Mouse (Mus musculus): ENCODE data around the gene Trpv4. TPM values are rescaled to one million over a fixed set of nuclear protein-coding genes. Genes with fewer than 3 reads are reported as not detected.
A peak's percentile ranks its signal among the peaks of the same experiment; 100 is the strongest.

Gene Trpv4
- polyA plus RNA-seq, 1 experiment from 2014 or later: 0.81 TPM

GRCm38 (mm10) chr5:114687901-114688300 is 29.7 kb upstream of the Trpv4 start:
- no peak overlapping the region for H3K27ac ChIP-seq (replicated peaks)
- 0 out of 2 replicates have a peak, but pooled peaks cover 2% of the 10 kb centered on the region for H3K27me3 ChIP-seq
- no peak for ATAC-seq (ENCODE audit: low read depth)

GRCm38 (mm10) chr5:114686726-114687210 is 28.5 kb upstream of the Trpv4 start:
- Histone ChIP-seq H3K4me1 (replicated peaks) (peaks cover 54% of the 10 kb centered on the region), H3K4me3 (no peak overlapping the region), H3K9me3 (no peaks in the 10 kb centered on the region), H3K4me2 (no peak overlapping the region), H3K36me3 (no peaks in the 10 kb centered on the region), H3K27ac (replicated peaks) (no peak overlapping the region), H3K9ac (no peak overlapping the region), H3K27me3 (no peaks in the 10 kb centered on the region)
- WGBS: 62% methylated on average over 7 of the region's 7 CpGs
- ATAC-seq (ENCODE audit: low read depth): no peak

More at GRCm38 (mm10) chr5:114687901-114688300, 29.7 kb upstream of the Trpv4 start:
- Histone ChIP-seq H3K4me2 (no peak overlapping the region), H3K36me3 (no peaks in the 10 kb centered on the region), H3K4me3 (no peak overlapping the region), H3K4me1 (replicated peaks) (peaks cover 46% of the 10 kb centered on the region), H3K9me3 (no peaks in the 10 kb centered on the region), H3K9ac (no peak overlapping the region)

GRCm38 (mm10) chr5:114685986-114686385 is 27.8 kb upstream of the Trpv4 start:
- WGBS: 87% methylated on average over 5 of the region's 5 CpGs
- H3K27me3 ChIP-seq: no peaks in the 10 kb centered on the region

GRCm38 (mm10) chr5:114681717-114682116 is 23.5 kb upstream of the Trpv4 start:
- no peaks in the 10 kb centered on the region for H3K27me3 ChIP-seq
- 75% methylated on average over 8 of the region's 8 CpGs for WGBS
- peaks cover 46% of the 10 kb centered on the region for H3K4me1 ChIP-seq (replicated peaks)
- H3K4me2 ChIP-seq: no peak overlapping the region
- H3K4me3 ChIP-seq: no peak overlapping the region
- no peak overlapping the region for H3K27ac ChIP-seq (replicated peaks)
- no peak overlapping the region for H3K9ac ChIP-seq
- H3K36me3 ChIP-seq: peaks cover 8% of the 10 kb centered on the region
- no peaks in the 10 kb centered on the region for H3K9me3 ChIP-seq
- no peak for ATAC-seq (ENCODE audit: low read depth)

More at GRCm38 (mm10) chr5:114685986-114686385, 27.8 kb upstream of the Trpv4 start:
- Histone ChIP-seq H3K9me3 (no peaks in the 10 kb centered on the region), H3K4me1 (replicated peaks) (peaks cover 52% of the 10 kb centered on the region), H3K4me3 (no peak overlapping the region), H3K36me3 (no peaks in the 10 kb centered on the region), H3K4me2 (no peak overlapping the region), H3K9ac (no peak overlapping the region), H3K27ac (replicated peaks) (no peak overlapping the region)
- no peak for ATAC-seq (ENCODE audit: low read depth)

GRCm38 (mm10) chr5:114680676-114681285 is 22.6 kb upstream of the Trpv4 start:
- no peak overlapping the region for H3K4me2 ChIP-seq
- no peaks in the 10 kb centered on the region for H3K9me3 ChIP-seq
- 77% methylated on average over 19 of the region's 19 CpGs for whole genome bisulfite sequencing
- H3K36me3 ChIP-seq: peaks cover 16% of the 10 kb centered on the region
- ATAC-seq (ENCODE audit: low read depth): no peak
- H3K4me1 ChIP-seq (replicated peaks): peaks cover 46% of the 10 kb centered on the region
- H3K9ac ChIP-seq: no peak overlapping the region
- 0 out of 2 replicates have a peak overlapping the region, but pooled peaks have one; percentile 29 for H3K27ac ChIP-seq (replicated peaks)
- H3K4me3 ChIP-seq: no peak overlapping the region
- H3K27me3 ChIP-seq: no peaks in the 10 kb centered on the region

GRCm38 (mm10) chr5:114679841-114680591 is 21.8 kb upstream of the Trpv4 start:
- 57% methylated on average over 17 of the region's 17 CpGs for WGBS
- Histone ChIP-seq H3K4me3 (no peak overlapping the region), H3K36me3 (peaks cover 23% of the 10 kb centered on the region), H3K4me2 (no peak overlapping the region), H3K27me3 (no peaks in the 10 kb centered on the region), H3K9ac (peak overlapping the region; percentile 8; the same call in 1 of the 2 replicates), H3K27ac (replicated peaks) (no peak overlapping the region), H3K4me1 (replicated peaks) (peaks cover 46% of the 10 kb centered on the region), H3K9me3 (no peaks in the 10 kb centered on the region)
- no peak for ATAC-seq (ENCODE audit: low read depth)

- Histone ChIP-seq H3K27me3 (no peaks in the 10 kb centered on the region), H3K4me1 (replicated peaks) (peaks cover 5% of the 10 kb centered on the region), H3K4me3 (no peak overlapping the region), H3K9ac (no peak overlapping the region), H3K27ac (replicated peaks) (no peak overlapping the region), H3K9me3 (no peaks in the 10 kb centered on the region), H3K4me2 (no peak overlapping the region), H3K36me3 (peaks cover 45% of the 10 kb centered on the region)
- no peak for ATAC-seq (ENCODE audit: low read depth)
- 79% methylated on average over 8 of the region's 8 CpGs for WGBS
Observed at GRCm38 (mm10) chr5:114674594-114674993, 16.4 kb upstream of the Trpv4 start.

- no peaks in the 10 kb centered on the region for H3K4me1 ChIP-seq (replicated peaks)
- no peak overlapping the region for H3K4me3 ChIP-seq
- H3K36me3 ChIP-seq: peaks cover 50% of the 10 kb centered on the region
- no peaks in the 10 kb centered on the region for H3K27me3 ChIP-seq
- no peak for ATAC-seq (ENCODE audit: low read depth)
- 91% methylated on average over 13 of the region's 13 CpGs for WGBS
- no peak overlapping the region for H3K27ac ChIP-seq (replicated peaks)
- H3K4me2 ChIP-seq: no peak overlapping the region
- H3K9me3 ChIP-seq: no peaks in the 10 kb centered on the region
- no peak overlapping the region for H3K9ac ChIP-seq
Observed at GRCm38 (mm10) chr5:114673114-114673513, 14.9 kb upstream of the Trpv4 start.

- Histone ChIP-seq H3K27ac (replicated peaks) (no peak overlapping the region), H3K4me3 (no peak overlapping the region), H3K4me1 (replicated peaks) (peaks cover 12% of the 10 kb centered on the region), H3K9ac (no peak overlapping the region), H3K4me2 (no peak overlapping the region), H3K9me3 (no peaks in the 10 kb centered on the region), H3K36me3 (peaks cover 18% of the 10 kb centered on the region; the same call in 1 of the 2 replicates), H3K27me3 (no peaks in the 10 kb centered on the region)
- ATAC-seq (ENCODE audit: low read depth): no peak
- WGBS: 92% methylated on average over 5 of the region's 5 CpGs
Observed at GRCm38 (mm10) chr5:114669014-114669413, 10.8 kb upstream of the Trpv4 start.

GRCm38 (mm10) chr5:114667228-114667856 is 9.1 kb upstream of the Trpv4 start:
- peak; percentile 88 for ATAC-seq (ENCODE audit: low read depth)
- Histone ChIP-seq H3K36me3 (0 out of 2 replicates have a peak, but pooled peaks cover 4% of the 10 kb centered on the region), H3K4me1 (replicated peaks) (peaks cover 12% of the 10 kb centered on the region), H3K9me3 (no peaks in the 10 kb centered on the region), H3K9ac (peak overlapping the region; percentile 50; the same call in 1 of the 2 replicates), H3K27ac (replicated peaks) (peak overlapping the region; percentile 56), H3K4me3 (peak overlapping the region; percentile 31), H3K4me2 (peak overlapping the region; percentile 55), H3K27me3 (no peaks in the 10 kb centered on the region)
- 4% methylated on average over 36 of the region's 36 CpGs for WGBS

GRCm38 (mm10) chr5:114666659-114667058 is 8.4 kb upstream of the Trpv4 start:
- 74% methylated on average over 1 of the region's 1 CpGs for WGBS
- Histone ChIP-seq H3K36me3 (0 out of 2 replicates have a peak, but pooled peaks cover 4% of the 10 kb centered on the region), H3K4me3 (no peak overlapping the region)

GRCm38 (mm10) chr5:114664750-114665149 is 6.5 kb upstream of the Trpv4 start:
- 68% methylated on average over 7 of the region's 7 CpGs for WGBS
- Histone ChIP-seq H3K36me3 (0 out of 2 replicates have a peak, but pooled peaks cover 4% of the 10 kb centered on the region), H3K4me2 (no peak overlapping the region), H3K4me1 (replicated peaks) (peaks cover 12% of the 10 kb centered on the region), H3K27ac (replicated peaks) (no peak overlapping the region), H3K4me3 (no peak overlapping the region), H3K9ac (no peak overlapping the region; the same call in 1 of the 2 replicates), H3K27me3 (peaks cover 10% of the 10 kb centered on the region), H3K9me3 (no peaks in the 10 kb centered on the region)
- no peak for ATAC-seq (ENCODE audit: low read depth)

More at GRCm38 (mm10) chr5:114666659-114667058, 8.4 kb upstream of the Trpv4 start:
- no peak overlapping the region; the same call in 1 of the 2 replicates for H3K9ac ChIP-seq
- ATAC-seq (ENCODE audit: low read depth): no peak
- H3K4me1 ChIP-seq (replicated peaks): peaks cover 12% of the 10 kb centered on the region
- no peak overlapping the region for H3K27ac ChIP-seq (replicated peaks)
- peak overlapping the region; percentile 55; the same call in 1 of the 2 replicates for H3K4me2 ChIP-seq
- H3K9me3 ChIP-seq: no peaks in the 10 kb centered on the region
- no peaks in the 10 kb centered on the region for H3K27me3 ChIP-seq
